Mouse (Mus musculus) cerebellum, adult 2 months (tissue): ENCODE measurements around the gene Zzz3.
A peak's percentile ranks its signal among the peaks of the same experiment; 100 is the strongest.

Experiments used
- CTCF ChIP-seq: fragments of 200-500 bp; IDR thresholded peaks from 2 replicates; pipeline ENCODE4 v1.5.1; 2011; ENCODE audit warnings: low read depth, mild to moderate bottlenecking, control low read depth, low read length, moderate library complexity, borderline replicate concordance; ENCODE audit not compliant: insufficient read depth
- POLR2A ChIP-seq: fragments of 200-500 bp; IDR thresholded peaks from 2 replicates; pipeline ENCODE4 v1.6.1; 2011; ENCODE audit warnings: low read length, control low read depth, borderline replicate concordance; ENCODE audit not compliant: insufficient read depth

DNA sequence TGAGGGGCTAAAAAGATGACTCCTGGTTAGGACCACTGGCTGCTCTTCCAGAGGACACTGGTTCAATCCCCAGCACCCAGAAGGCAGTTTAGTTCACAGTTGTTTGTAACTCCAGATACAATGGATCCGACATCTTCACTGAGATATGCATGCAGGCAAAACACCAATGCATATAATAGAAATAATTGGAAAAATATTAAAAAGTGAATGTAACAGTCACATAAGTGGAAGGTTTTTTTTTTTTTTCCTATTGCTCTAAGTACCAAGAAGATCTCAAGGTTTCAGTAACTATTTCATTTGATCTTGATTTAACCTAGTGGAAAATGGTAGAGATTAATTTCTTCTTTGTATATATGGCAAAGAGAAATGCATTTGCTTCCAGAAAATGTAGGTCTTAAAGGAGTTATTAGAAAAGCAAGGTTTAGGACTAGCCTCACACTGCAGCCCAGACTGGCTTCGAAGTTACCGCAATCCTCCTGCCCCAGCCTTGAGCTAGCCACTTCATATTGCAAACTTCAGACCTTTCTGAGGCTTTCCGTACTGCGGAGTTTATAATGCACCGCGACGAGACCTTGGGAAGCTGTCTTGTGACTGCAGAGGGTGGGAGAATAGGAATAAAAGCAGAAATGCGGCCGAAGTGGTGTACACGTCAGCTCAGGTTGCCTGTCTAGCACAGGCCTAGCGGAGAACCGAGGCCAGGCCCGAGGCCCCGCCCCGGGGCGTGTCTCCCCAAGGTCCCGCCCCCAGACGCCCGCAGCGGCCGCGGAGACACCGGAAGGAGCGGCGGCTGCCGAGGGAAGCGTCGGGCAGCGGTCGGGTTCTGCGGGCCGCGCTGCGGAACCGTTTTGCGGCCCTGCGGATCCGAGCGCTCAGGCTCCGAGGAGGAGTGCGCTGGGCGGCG lies 49.3 kb upstream of the Zzz3 start, which contains the start of gene Usp33:
- TF ChIP-seq CTCF (no peak), POLR2A (peak; percentile 92; the same call in 1 of the 2 replicates)
